Comparison of ENCODE assay signal across 7 mouse cellular contexts in genomic region chr12:112721424-112722239, GRCm38 (mm10). TPM values are rescaled to one million over a fixed set of nuclear protein-coding genes. Genes with fewer than 3 reads are reported as not detected.
A peak's percentile ranks its signal among the peaks of the same experiment; 100 is the strongest.
DNase-seq lines count a peak whose midpoint lies in the region; ATAC-seq and TF ChIP-seq lines count a peak whose summit lies in the region.

No protein-coding gene starts in this region.

- H3K27ac ChIP-seq in embryonic facial prominence, embryonic 11.5 days (replicated peaks; ENCODE audit: low read depth, low read length) = peak overlapping the region; percentile 62
- H3K27ac ChIP-seq in hindbrain, embryonic 12.5 days = peak overlapping the region; percentile 24; the same call in 1 of the 2 replicates
- peak overlapping the region; percentile 56 for H3K27ac ChIP-seq in limb, embryonic 14.5 days (replicated peaks; ENCODE audit: low read depth, low read length)
- H3K27ac ChIP-seq in midbrain, embryonic 15.5 days = peak overlapping the region; percentile 70

- peaks cover 21% of the 10 kb centered on the region for H3K36me3 ChIP-seq in E14TG2a.4 (ENCODE audit: insufficient read depth, low read length)
- H3K36me3 ChIP-seq in embryonic facial prominence, embryonic 11.5 days (replicated peaks; ENCODE audit: control insufficient read depth, insufficient read depth, low read depth, low read length) = no peaks in the 10 kb centered on the region
- H3K36me3 ChIP-seq in hindbrain, embryonic 12.5 days = 0 out of 2 replicates have a peak, but pooled peaks cover 4% of the 10 kb centered on the region
- H3K36me3 ChIP-seq in limb, embryonic 14.5 days (ENCODE audit: control insufficient read depth, insufficient read depth, low read length) = peaks cover 6% of the 10 kb centered on the region
- H3K36me3 ChIP-seq in midbrain, embryonic 15.5 days (replicated peaks) = no peaks in the 10 kb centered on the region

- H3K27me3 ChIP-seq in E14TG2a.4 (ENCODE audit: insufficient read depth, low read length) = peaks cover 22% of the 10 kb centered on the region
- peaks cover 15% of the 10 kb centered on the region for H3K27me3 ChIP-seq in embryonic facial prominence, embryonic 11.5 days (ENCODE audit: control insufficient read depth, insufficient read depth, low read length)
- peaks cover 42% of the 10 kb centered on the region for H3K27me3 ChIP-seq in hindbrain, embryonic 12.5 days
- no peaks in the 10 kb centered on the region for H3K27me3 ChIP-seq in limb, embryonic 14.5 days (ENCODE audit: control insufficient read depth, insufficient read depth, low read length)
- H3K27me3 ChIP-seq in midbrain, embryonic 15.5 days (replicated peaks) = no peaks in the 10 kb centered on the region

- peaks cover 59% of the 10 kb centered on the region for H3K4me1 ChIP-seq in E14TG2a.4 (replicated peaks; ENCODE audit: low read depth, low read length)
- H3K4me1 ChIP-seq in embryonic facial prominence, embryonic 11.5 days (ENCODE audit: control insufficient read depth, insufficient read depth, low read length) = peaks cover 4% of the 10 kb centered on the region; the same call in 1 of the 2 replicates
- peaks cover 23% of the 10 kb centered on the region for H3K4me1 ChIP-seq in hindbrain, embryonic 12.5 days
- peaks cover 17% of the 10 kb centered on the region; the same call in 1 of the 2 replicates for H3K4me1 ChIP-seq in limb, embryonic 14.5 days (ENCODE audit: control insufficient read depth, insufficient read depth, low read length)
- H3K4me1 ChIP-seq in midbrain, embryonic 15.5 days = peaks cover 36% of the 10 kb centered on the region

- H3K9me3 ChIP-seq in E14TG2a.4 (ENCODE audit: low read length) = no peaks in the 10 kb centered on the region
- no peaks in the 10 kb centered on the region for H3K9me3 ChIP-seq in embryonic facial prominence, embryonic 11.5 days (replicated peaks; ENCODE audit: control insufficient read depth, low read length)
- H3K9me3 ChIP-seq in hindbrain, embryonic 12.5 days (replicated peaks) = no peaks in the 10 kb centered on the region
- H3K9me3 ChIP-seq in limb, embryonic 14.5 days (ENCODE audit: control insufficient read depth, low read length) = no peaks in the 10 kb centered on the region
- no peaks in the 10 kb centered on the region for H3K9me3 ChIP-seq in midbrain, embryonic 15.5 days

- peak overlapping the region; percentile 74 for H3K9ac ChIP-seq in embryonic facial prominence, embryonic 11.5 days (replicated peaks; ENCODE audit: low read length)
- H3K9ac ChIP-seq in hindbrain, embryonic 12.5 days = peak overlapping the region; percentile 95
- H3K9ac ChIP-seq in limb, embryonic 14.5 days (ENCODE audit: low read depth, low read length, severe bottlenecking) = peak overlapping the region; percentile 85
- peak overlapping the region; percentile 91 for H3K9ac ChIP-seq in midbrain, embryonic 15.5 days

- no peak for TF ChIP-seq POLR2A in limb, embryonic 14.5 days (IDR thresholded peaks at IDR 0.05; ENCODE audit: borderline replicate concordance, extremely low read depth, insufficient read depth, insufficient read length)

- no peak for TF ChIP-seq CTCF in E14TG2a.4 (conservative IDR thresholded peaks at IDR 0.05; ENCODE audit: low read length)

- peak overlapping the region; percentile 93 for H3K4me3 ChIP-seq in E14TG2a.4 (replicated peaks; ENCODE audit: low read length)
- peak overlapping the region; percentile 79 for H3K4me3 ChIP-seq in embryonic facial prominence, embryonic 11.5 days (ENCODE audit: low read depth, low read length)
- peak overlapping the region; percentile 91 for H3K4me3 ChIP-seq in hindbrain, embryonic 12.5 days
- peak overlapping the region; percentile 86 for H3K4me3 ChIP-seq in limb, embryonic 14.5 days (replicated peaks; ENCODE audit: low read length)
- peak overlapping the region; percentile 84 for H3K4me3 ChIP-seq in midbrain, embryonic 15.5 days

- DNase-seq in WW6 (ENCODE audit: low read depth, low spot score) = peak; percentile 61
- DNase-seq in embryonic facial prominence, embryonic 11.5 days (ENCODE audit: low spot score) = peak; percentile 62
- peak; percentile 23 for DNase-seq in limb, embryonic 14.5 days (ENCODE audit: low spot score)
- DNase-seq in thymus, postnatal 10 days (ENCODE audit: low spot score in 2 of 2) = peak; percentile 33 to 56

- 1% methylated on average over 51 of the region's 69 CpGs for WGBS in embryonic facial prominence, embryonic 11.5 days
- 2% methylated on average over 48 of the region's 69 CpGs for WGBS in hindbrain, embryonic 12.5 days
- 2% methylated on average over 39 of the region's 69 CpGs for whole genome bisulfite sequencing in limb, embryonic 14.5 days
- 3% methylated on average over 64 of the region's 69 CpGs for WGBS in midbrain, embryonic 15.5 days

- H3K4me2 ChIP-seq in embryonic facial prominence, embryonic 11.5 days (ENCODE audit: low read depth, low read length) = peak overlapping the region; percentile 99
- H3K4me2 ChIP-seq in hindbrain, embryonic 12.5 days (replicated peaks) = peak overlapping the region; percentile 99
- peak overlapping the region; percentile 85 for H3K4me2 ChIP-seq in limb, embryonic 14.5 days (replicated peaks; ENCODE audit: low read depth, low read length, severe bottlenecking)
- peak overlapping the region; percentile 77 for H3K4me2 ChIP-seq in midbrain, embryonic 15.5 days

- ATAC-seq in embryonic facial prominence, embryonic 11.5 days (replicated peaks; ENCODE audit: insufficient number of reproducible peaks, low FRiP score, low TSS enrichment, low read depth) = peak; percentile 11; the same call in 1 of the 2 replicates
- ATAC-seq in hindbrain, embryonic 12.5 days (ENCODE audit: low FRiP score) = peak; percentile 39
- ATAC-seq in limb, embryonic 14.5 days (ENCODE audit: low FRiP score, low read depth) = peak; percentile 64
- peak; percentile 41 for ATAC-seq in midbrain, embryonic 15.5 days (replicated peaks)

RNA-seq across cellular contexts. Expression of gene Cep170b, which starts 1.4 kb away (rescaled TPM):
- polyA plus RNA-seq in embryonic facial prominence, embryonic 11.5 days (2014; fragmentation: Nextera tagmentation; extraction: Ambion mirVana) = 5.3 and 8.0 TPM in 2 replicates
- polyA plus RNA-seq in hindbrain, embryonic 12.5 days (2016; fragmentation: Nextera tagmentation; extraction: Ambion mirVana) = 28.3 and 28.5 TPM in 2 replicates
- polyA plus RNA-seq in limb, embryonic 14.5 days (2012; rRNA removed) = 30.1 and 36.9 TPM in 2 replicates
- 21.3 and 23.6 TPM in 2 replicates for polyA plus RNA-seq in limb, embryonic 14.5 days (2014; fragmentation: Nextera tagmentation; extraction: Ambion mirVana)
- 51.0 and 53.7 TPM in 2 replicates for polyA plus RNA-seq in midbrain, embryonic 15.5 days (2015; fragmentation: Nextera tagmentation; extraction: Ambion mirVana)

RNA-seq across cellular contexts. Expression of gene Pld4, which starts 38.8 kb away (rescaled TPM):
- 3.4 and 6.5 TPM in 2 replicates for polyA plus RNA-seq in embryonic facial prominence, embryonic 11.5 days (2014; fragmentation: Nextera tagmentation; extraction: Ambion mirVana)
- 5.0 and 5.4 TPM in 2 replicates for polyA plus RNA-seq in hindbrain, embryonic 12.5 days (2016; fragmentation: Nextera tagmentation; extraction: Ambion mirVana)
- polyA plus RNA-seq in limb, embryonic 14.5 days (2012; rRNA removed) = 15.7 and 16.9 TPM in 2 replicates
- polyA plus RNA-seq in limb, embryonic 14.5 days (2014; fragmentation: Nextera tagmentation; extraction: Ambion mirVana) = 13.4 and 14.0 TPM in 2 replicates
- polyA plus RNA-seq in midbrain, embryonic 15.5 days (2015; fragmentation: Nextera tagmentation; extraction: Ambion mirVana) = 7.3 and 8.6 TPM in 2 replicates

RNA-seq across cellular contexts. Expression of gene Zbtb42, which starts 43.0 kb away (rescaled TPM):
- polyA plus RNA-seq in embryonic facial prominence, embryonic 11.5 days (2014; fragmentation: Nextera tagmentation; extraction: Ambion mirVana) = 2.3 and 2.6 TPM in 2 replicates
- polyA plus RNA-seq in hindbrain, embryonic 12.5 days (2016; fragmentation: Nextera tagmentation; extraction: Ambion mirVana) = 5.8 and 7.5 TPM in 2 replicates
- 2.5 and 3.3 TPM in 2 replicates for polyA plus RNA-seq in limb, embryonic 14.5 days (2012; rRNA removed)
- polyA plus RNA-seq in limb, embryonic 14.5 days (2014; fragmentation: Nextera tagmentation; extraction: Ambion mirVana) = 1.9 and 2.5 TPM in 2 replicates
- 1.9 and 2.5 TPM in 2 replicates for polyA plus RNA-seq in midbrain, embryonic 15.5 days (2015; fragmentation: Nextera tagmentation; extraction: Ambion mirVana)

RNA-seq across cellular contexts. Expression of gene Akt1, which starts 46.9 kb away (rescaled TPM):
- polyA plus RNA-seq in embryonic facial prominence, embryonic 11.5 days (2014; fragmentation: Nextera tagmentation; extraction: Ambion mirVana) = 68.3 and 99.2 TPM in 2 replicates
- 154 and 156 TPM in 2 replicates for polyA plus RNA-seq in hindbrain, embryonic 12.5 days (2016; fragmentation: Nextera tagmentation; extraction: Ambion mirVana)
- polyA plus RNA-seq in limb, embryonic 14.5 days (2012; rRNA removed) = 305 and 332 TPM in 2 replicates
- 148 and 181 TPM in 2 replicates for polyA plus RNA-seq in limb, embryonic 14.5 days (2014; fragmentation: Nextera tagmentation; extraction: Ambion mirVana)
- 139 and 162 TPM in 2 replicates for polyA plus RNA-seq in midbrain, embryonic 15.5 days (2015; fragmentation: Nextera tagmentation; extraction: Ambion mirVana)

Comparison
In these comparisons a context has a peak if more than half of its experiments do, and no peak if none do; other contexts are left out.
1. Peak in every context shown above with its lines: DNase-seq, ATAC-seq, H3K4me3 ChIP-seq and H3K27ac ChIP-seq.
2. ATAC-seq: peak in every context shown above with its lines; median percentile 64 in limb, embryonic 14.5 days; 41 in midbrain, embryonic 15.5 days; 39 in hindbrain, embryonic 12.5 days; 11 in embryonic facial prominence, embryonic 11.5 days.